Mouse (Mus musculus) left cerebral cortex, postnatal 14 days (tissue): ENCODE data around the gene Prkca. TPM values are rescaled to one million over a fixed set of nuclear protein-coding genes. Genes with fewer than 3 reads are reported as not detected.
"Not testable (repeated sequence)": the region's sequence is repeated elsewhere in the genome, so short reads cannot be mapped to it uniquely, and the experiment has no call there.

Source experiments
- DNase-seq, 2 experiments: peaks; one replicate each; pipeline ENCODE4 v3.0.0; 2021 to 2022; ENCODE audit warnings: low spot score in 2 of 2, mixed read lengths in 1 of 2
- intact Hi-C: fragments of 180-260 bp; cut with DNase I; formaldehyde crosslinking; loops from one replicate; pipeline ENCODE4 v1.15.1; 2025
- total RNA-seq, 2 experiments: library from RNA; stranded (reverse); gene quantifications; 2 replicates each; pipeline ENCODE4 v1.2.3; 2021

The Prkca gene
- total RNA-seq, 2 experiments from 2014 or later: 135 to 157 TPM

DNA sequence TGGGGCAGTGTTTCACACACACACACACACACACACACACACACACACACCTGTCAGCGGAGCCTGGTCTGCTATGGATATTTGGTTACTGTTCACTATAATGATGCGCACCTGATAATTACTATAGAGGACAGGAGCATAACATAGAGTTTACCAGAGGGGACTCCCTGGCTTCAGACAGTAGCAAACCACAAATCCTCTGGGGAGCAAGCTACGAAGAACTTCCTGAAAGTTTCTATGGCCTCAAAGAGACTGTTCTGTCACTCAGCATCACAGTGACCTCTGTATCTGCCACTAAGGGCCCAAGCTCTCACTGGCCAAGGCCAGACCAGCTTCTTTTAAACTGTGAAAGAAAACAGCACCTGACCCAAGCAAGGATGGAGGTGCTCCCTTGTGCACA is 229.6 kb downstream of the Prkca start:
- DNase-seq: no peak
- intact Hi-C loops: no loop called here

DNA sequence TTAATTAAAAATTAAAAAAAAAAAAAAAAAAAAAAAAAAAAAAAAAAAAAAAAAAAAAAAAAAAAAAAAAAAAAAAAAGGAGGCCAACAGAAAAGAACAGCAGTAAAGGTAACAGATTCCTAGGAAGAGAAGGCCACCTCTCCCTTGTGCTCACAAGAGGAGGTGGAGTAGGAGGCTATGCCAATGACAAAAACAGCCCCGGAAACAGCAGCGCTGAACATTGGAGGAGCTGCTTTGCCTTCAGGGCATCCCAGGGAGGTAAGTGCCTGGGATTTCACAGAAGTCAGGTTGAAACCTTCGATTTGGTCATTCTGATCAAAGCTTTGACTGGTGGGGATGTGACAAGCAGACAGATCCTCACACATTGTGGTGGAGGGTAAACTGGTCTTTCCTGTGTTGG is 231.3 kb downstream of the Prkca start:
- intact Hi-C loops: no loop called here
- DNase-seq: no peak

DNA sequence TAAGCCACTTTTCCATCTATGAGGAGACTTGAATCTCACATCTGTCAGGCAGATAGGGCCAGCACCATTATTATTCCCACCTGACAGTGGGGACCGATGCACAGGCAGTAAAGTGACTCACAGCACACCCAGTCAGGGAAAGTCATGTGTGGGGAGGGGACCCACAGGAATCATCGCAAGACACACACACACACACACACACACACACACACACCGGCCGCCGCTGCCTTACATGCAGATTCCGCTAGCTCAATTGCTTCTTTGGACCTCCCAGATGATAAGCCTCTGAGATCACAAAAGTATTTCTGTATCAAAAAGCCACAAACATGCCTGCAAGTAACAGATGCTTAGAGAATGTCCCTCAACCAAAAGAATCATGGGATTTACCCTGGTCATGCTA is 239.6 kb downstream of the Prkca start:
- DNase-seq: no peak
- intact Hi-C loops: no loop called here

DNA sequence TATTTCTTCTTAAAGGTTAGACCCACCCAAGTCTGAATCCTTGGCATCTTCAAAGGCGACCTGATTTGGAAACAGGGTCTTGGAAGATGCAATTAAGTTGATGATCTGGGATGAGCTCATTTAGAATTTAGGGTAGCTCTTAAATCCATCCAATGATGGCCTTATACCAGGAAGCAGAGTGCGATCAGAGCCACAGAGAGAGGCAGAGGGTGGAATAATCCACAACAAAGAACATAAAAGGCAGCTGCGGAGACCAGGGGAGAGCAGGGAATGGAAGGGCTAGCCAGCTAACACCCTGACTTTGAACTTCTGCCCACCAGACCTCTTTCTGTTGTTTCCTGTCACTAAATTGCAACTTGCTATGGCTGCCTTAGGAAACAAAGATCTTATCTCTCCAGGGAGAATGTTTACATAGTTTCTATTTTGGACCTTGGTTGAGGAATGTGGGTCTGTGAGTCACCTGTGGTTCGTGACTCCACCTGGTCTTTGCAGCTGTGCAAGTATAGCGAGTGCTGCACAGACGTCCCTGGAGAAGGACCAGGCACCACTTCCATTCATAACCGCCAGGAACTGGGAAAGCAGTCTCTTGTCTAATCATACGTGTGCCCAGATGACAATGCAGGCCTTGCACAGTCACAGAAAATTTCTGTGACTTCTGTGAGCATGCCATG is 242.3 kb downstream of the Prkca start:
- DNase-seq: no peak
- intact Hi-C loops: no loop called here

DNA sequence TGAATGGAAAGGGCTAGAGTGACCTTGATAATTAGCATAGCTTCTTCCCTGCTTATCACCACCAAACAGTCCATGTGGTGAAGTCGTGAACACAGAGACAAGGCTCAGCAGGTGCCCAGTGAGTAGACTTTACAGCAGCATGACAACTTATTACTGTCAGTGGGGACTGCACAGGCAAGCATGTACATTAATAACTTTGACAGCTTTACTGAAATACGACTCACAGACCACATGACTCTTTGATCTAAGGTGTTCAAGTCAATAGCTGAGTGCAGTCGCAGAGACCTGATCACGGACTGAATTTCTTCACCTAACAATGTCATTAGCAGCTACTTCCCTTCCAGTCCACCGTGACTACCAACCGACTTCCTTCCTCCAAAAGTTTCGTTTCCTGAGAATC is 245.4 kb downstream of the Prkca start:
- intact Hi-C loops: no loop called here
- no peak for DNase-seq

DNA sequence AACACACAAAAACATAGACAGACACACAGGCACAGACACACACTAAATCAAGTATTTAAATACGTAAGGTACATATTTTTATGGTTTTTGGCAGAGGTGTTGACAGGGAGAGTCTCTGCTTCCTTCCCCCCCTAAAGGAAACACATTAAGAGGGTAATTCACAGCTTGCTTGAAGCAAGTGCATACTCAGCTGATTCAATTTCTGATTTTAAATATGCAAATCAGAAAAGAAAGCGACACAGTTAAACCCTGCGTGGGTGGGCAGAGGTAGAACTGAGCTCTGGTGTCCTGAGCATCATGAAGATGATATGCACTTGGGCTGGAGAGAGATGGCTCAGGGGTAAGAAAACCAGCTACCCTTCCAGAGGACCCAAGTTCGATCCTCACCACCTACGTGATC is 248.9 kb downstream of the Prkca start:
- DNase-seq: no peak

DNA sequence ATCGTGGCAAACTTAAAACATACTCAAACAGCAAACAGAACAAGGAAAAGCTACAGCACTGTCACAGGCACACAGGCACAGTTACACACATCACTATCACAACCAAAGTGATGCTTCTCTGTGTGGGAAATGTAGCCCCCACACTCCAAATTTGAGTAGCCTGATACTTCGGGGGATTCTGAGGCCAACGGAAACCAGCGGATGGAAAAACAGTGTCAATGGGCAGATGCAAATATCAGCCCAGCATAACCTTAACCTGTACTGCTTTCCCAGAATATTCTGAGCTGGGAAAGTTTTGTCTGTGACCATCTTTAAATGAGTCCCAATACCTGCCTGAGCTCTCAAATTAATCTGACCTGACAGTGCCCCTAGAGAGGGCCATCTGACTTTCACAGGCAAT is 250.5 kb downstream of the Prkca start:
- intact Hi-C loops: no loop called here
- no peak for DNase-seq

More for the DNA sequence above, 248.9 kb downstream of the Prkca start:
- intact Hi-C loops: no loop called here

DNA sequence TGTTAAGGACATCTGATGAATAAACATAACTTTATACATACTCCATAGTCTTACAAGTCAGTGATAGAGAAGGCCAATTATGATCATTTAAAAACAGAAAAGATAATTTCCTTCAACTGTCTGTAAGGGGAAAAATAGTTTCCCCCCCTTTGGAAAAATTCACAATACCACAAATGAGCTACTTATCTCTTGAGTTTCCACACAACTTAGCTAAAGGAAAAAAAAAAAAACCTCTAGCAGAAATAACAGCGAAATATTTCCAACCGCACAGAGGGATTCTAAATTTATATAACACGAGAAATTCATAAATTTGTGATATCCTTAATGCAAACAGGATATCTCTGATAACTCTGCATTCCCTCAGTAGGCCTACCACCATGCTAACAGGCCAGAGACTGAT is 252.5 kb downstream of the Prkca start:
- DNase-seq: no peak
- intact Hi-C loops: no loop called here

DNA sequence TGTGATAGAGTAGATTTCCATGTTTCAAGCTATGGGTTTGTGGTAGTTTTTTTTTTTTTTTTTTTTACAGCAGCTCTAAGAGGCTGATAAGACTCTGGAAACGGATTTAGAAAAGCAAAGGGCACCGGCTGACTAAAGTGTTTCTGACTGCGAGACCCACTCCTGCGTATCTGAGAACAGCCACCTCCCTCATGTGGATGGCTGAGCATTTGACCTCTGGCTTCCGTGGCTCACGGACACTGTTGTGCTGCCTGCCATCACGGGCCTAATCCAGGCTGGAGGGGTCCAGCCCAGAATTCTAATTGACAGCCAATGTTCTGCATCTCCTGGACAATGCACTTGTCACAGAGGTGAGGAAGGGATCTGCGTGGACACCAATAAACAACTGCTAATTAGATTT is 253.0 kb downstream of the Prkca start:
- intact Hi-C loops: no loop called here
- no peak for DNase-seq

DNA sequence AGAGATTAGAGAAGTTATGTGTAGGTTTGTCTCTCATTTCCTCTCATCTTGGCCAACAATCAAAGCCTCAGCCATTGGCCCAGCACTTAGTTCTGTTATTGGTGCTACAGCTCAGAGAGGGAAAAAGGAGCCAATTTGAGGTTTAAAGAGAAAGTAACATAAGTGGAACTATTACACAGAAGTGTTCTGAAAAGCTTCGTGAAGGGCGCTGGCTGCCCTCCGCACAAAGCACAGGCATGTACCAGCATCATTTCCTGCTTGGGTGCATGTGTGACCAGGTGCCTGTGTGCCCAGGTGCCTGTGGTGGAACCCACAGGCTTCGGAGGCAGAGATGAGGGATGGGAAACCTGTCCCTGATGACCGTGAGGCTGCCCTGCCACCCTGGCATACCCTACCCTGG is 255.7 kb downstream of the Prkca start:
- no peak for DNase-seq
- intact Hi-C loops: no loop called here

DNA sequence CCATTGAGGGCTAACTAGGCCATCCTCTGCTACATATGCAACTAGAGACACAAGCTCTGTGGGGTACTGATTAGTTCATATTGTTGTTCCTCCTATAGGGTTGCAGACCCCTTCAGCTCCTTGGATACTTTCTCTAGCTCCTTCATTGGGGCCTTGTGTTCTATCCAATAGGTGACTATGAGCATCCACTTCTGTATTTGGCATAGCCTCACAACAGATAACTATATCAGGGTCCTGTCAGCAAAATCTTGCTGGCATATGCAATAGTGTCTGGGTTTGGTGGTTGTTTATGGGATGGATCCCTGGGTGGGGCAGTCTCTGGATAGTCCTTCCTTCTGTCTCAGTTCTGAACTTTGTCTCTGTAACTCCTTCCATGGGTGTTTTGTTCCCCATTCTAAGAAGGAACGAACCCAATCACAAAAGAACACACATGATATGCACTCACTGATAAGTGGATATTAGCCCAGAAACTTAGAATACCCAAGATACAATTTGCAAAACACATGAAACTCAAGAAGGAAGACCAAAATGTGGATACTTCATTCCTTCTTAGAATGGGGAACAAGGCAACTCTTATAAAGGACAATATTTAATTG is 256.5 kb downstream of the Prkca start:
- DNase-seq, intact Hi-C loops: not testable (repeated sequence)

DNA sequence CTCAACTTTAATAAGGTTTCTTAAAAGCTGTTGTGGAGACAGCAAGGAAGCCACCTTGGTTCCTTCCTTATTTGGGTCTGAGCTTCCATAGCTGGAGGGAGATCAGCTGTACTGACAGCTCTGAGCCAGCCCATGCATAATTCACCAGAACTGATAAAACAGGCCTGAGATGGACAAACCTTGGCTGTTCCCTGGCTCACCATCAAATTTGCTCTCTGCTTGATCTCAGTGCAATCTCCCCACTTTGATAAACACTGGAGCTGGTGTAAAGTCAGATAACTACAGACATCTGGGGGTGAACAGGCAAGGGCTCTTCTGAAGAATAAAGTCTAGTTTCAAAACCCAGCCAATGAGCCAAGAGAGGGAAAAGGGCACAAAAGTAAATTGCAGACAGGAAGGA is 261.1 kb downstream of the Prkca start:
- no peak for DNase-seq
- intact Hi-C loops: no loop called here

DNA sequence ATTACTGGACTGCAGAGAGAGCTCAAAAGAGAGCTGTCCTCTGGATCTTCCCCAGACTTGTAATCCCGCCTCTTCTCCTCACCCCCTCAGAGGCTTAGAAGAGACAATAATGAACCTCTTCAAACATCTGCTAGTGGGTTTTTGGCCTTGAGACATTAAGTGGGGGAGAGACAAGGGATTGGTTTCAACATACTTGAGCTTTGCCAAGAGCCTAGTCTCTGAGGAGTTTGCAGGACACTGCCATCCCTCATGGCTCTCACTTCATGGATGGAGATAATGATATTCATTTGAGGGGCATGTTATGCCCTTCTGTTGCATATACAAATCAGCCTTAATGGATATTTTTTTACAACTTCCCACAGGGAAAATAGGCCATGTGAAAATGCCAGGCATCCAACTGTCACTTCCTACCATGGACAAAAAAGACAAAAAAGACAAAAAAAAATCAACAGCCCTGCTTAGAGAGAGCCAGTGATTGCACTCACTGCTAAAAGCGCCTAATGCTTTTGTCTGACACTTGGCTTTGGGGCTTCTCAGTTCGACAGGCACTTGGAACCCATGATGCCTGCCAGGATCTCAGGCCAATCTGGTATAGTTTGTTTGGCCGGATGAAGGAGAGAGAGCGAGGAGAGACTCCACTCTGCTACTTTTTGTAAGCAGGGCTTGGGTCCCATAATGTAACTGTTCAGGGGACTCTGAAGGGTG is 263.6 kb downstream of the Prkca start:
- intact Hi-C loops: no loop called here
- no peak for DNase-seq

DNA sequence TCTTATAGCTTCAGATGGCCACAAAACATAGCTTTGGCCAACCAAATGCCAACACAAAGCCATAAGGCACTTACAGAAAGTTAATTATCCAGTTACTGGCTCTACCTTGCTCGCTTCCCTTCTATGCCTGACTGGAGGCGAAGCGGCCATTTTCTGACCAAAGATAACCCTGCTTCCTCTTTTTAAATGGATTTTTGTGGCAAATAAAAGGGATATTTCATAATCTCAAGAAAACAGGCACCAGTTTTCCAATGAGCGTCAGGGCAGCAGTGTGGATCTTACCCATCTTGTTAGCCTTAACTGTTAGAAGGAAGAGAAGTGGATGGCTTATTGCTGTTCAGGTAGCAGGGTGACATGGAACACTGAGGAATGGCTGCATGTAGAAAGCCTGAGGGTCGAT is 264.3 kb downstream of the Prkca start:
- no peak for DNase-seq
- intact Hi-C loops: no loop called here

DNA sequence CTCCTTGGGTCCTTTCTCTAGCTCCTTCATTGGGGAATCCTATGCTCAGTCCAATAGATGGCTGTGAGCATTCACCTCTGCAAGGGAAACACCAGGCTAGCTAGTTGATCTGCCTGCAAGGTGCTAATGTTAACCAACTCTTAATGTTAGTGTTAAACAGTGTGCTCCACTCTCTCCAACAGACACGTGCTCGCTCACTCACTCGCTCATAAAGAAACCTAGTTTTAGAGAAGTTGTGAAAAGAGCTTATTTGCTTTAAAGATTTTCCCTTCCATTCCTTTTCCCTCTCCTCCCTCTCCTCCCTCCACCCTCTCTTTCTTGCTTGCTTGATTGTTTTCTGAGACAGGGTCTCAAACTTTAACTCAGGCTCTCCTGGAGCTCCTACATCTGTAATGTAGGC is 266.2 kb downstream of the Prkca start:
- intact Hi-C loops: no loop called here

DNA sequence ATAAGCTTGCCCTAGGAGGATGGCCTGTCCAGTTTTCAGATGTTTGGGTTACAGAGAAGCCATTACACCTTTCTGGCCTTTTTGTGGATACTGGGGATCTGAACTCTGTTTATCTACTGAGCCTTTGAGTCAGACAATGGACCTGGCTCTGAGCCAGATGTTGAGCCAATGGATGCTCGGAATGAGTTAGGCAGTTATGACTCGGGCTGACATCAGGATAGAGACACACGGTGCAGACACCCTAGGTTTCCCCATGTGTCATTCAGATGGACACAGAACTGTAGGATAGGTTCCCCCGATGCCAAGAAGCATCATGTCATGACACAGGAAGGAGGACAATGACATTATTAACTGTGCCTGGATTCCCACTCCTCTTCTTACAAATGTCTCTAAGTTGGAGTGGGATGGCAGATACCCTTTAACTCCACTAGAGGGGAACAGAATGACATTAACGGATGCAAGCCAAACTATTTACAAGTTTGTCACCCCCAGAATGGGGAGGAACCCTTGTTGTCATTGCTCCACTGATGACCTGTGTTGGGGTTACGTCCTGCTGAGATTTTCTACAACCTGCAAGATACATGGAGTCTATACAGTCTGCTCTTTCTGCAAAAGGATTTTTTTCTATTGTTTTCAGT is 271.0 kb downstream of the Prkca start:
- DNase-seq: no peak
- intact Hi-C loops: no loop called here

More for the DNA sequence above, 266.2 kb downstream of the Prkca start:
- DNase-seq: no peak

DNA sequence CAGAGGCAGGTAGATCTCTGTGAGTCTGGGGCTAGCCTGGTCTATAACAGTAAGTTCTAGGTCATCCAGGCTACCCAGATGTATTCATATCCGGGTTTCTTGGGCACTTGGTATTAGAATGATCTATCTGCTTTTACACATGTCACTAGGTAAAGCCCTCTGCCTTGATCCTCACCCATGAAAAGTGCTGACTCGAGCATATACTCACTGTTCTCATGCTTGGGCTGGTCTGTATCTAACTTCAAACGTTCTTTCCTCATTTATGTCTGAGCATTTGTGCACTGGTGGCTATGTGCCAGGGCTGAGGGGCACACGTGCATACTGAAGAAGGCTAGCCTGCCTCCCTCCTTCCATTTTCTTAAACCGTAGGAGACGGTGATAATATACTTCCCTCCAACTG is 272.5 kb downstream of the Prkca start:
- DNase-seq: no peak
- intact Hi-C loops: no loop called here

DNA sequence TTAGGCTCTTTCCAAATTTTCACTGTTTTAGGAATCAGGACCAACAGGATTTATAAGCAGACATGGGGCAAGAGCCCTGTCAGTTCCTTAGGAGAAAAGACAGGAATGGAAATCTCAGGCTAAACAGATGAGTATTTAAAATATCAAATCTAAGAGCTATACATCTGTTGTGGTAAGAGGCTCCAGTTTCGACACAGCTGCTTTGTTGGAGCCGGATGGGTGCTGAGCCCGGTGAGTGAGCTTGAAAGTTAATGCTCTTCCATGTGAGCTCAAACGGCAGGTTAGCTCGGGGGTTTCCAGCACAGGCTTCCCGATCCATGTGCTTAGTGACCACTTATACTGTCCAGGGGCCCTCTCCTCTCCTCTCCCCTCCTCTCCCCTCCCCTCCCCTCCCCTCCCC is 273.7 kb downstream of the Prkca start:
- intact Hi-C loops: no loop called here
- no peak for DNase-seq

DNA sequence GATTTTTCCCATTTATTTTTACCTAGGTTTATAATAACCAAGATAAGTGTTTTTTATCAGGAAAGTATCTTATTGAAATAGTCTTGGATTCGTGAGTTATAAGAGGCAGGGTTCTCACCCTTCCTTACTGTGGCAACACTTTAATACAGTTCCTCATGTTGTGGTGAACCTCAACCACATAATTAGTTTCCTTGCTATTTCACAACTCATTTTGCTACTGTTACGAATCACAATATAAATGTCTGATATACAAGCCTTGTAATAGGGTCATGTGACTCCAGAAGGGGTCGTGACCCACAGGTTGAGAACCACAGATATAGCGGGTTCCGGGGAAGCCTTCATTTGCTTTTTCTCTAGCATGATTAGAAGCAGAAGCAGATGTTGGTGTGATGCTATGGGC is 275.3 kb downstream of the Prkca start:
- DNase-seq: no peak
- intact Hi-C loops: no loop called here

DNA sequence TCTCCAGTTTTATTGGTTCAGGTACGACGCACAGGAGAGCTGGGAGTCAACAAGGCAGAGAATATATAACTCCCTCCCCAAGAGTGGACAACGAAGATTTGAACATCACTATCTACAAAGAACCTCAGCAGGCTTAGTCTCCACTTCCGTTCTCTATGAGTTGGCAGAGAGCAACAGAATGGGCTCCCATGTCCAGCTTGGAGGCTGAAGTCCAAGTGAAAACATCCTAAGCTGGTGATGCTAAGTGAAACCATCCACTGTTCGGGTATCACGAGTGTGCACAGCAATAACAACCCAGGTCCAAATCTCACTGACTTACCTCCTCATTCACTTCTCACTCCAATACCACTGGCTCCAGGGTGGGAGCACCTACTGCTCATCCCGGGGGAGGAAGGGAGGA is 276.6 kb downstream of the Prkca start:
- intact Hi-C loops: no loop called here

DNA sequence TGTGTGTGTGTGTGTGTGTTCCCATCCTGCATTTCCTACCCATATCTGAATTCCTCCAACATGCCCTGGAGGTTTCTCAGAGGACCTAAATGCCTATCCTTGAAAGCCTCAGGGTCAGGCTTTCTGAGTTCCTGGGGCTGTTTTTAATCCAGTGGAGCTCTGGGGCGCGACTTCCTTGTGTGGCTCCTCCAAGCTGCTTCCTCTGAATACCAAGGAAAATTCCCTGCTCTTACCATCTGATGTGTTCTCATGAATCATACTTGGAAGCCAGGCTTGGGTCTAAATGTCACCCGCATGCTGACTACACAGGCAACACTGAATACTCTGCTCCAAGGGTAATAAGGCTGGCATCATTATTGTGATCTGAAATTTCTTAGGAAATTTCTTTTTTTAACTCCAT is 279.3 kb downstream of the Prkca start:
- intact Hi-C loops: no loop called here
- peak in 1 of 2 experiments; percentile 24 for DNase-seq

More for the DNA sequence above, 276.6 kb downstream of the Prkca start:
- DNase-seq: no peak
